Mouse (Mus musculus): ENCODE results near the gene 2010111I01Rik. TPM values are rescaled to one million over a fixed set of nuclear protein-coding genes. Genes with fewer than 3 reads are reported as not detected.

Gene 2010111I01Rik
- polyA plus RNA-seq, 1 experiment from 2014 or later: 31.8 TPM

- no peak overlapping the region for H3K9ac ChIP-seq (ENCODE audit: low read length)
- no peak overlapping the region for H3K4me2 ChIP-seq
- DNase-seq (ENCODE audit: low spot score, missing footprints): no peak
- no peaks in the 10 kb centered on the region for H3K9me3 ChIP-seq (ENCODE audit: control insufficient read depth, low read length)
- WGBS: 81% methylated on average over 2 of the region's 2 CpGs
- H3K4me3 ChIP-seq (ENCODE audit: low read depth, low read length): no peak overlapping the region
- H3K27ac ChIP-seq (ENCODE audit: low read depth, low read length): no peak overlapping the region
- H3K27me3 ChIP-seq (ENCODE audit: control insufficient read depth, insufficient read depth, low read length): no peaks in the 10 kb centered on the region
- no peak for ATAC-seq (ENCODE audit: low FRiP score)
- no peaks in the 10 kb centered on the region for H3K4me1 ChIP-seq (ENCODE audit: control insufficient read depth, insufficient read depth, low read length)
- no peaks in the 10 kb centered on the region for H3K36me3 ChIP-seq (ENCODE audit: control insufficient read depth, insufficient read depth, low read length)
These were observed 81.0 kb downstream of the 2010111I01Rik start for GRCm38 (mm10) chr13:63045504-63046205.

- Histone ChIP-seq H3K36me3 (ENCODE audit: control insufficient read depth, insufficient read depth, low read length) (no peaks in the 10 kb centered on the region), H3K9me3 (ENCODE audit: control insufficient read depth, low read length) (no peaks in the 10 kb centered on the region), H3K4me2 (no peak overlapping the region), H3K27me3 (ENCODE audit: control insufficient read depth, insufficient read depth, low read length) (no peaks in the 10 kb centered on the region), H3K9ac (ENCODE audit: low read length) (no peak overlapping the region), H3K4me3 (ENCODE audit: low read depth, low read length) (no peak overlapping the region), H3K27ac (ENCODE audit: low read depth, low read length) (no peak overlapping the region), H3K4me1 (ENCODE audit: control insufficient read depth, insufficient read depth, low read length) (no peaks in the 10 kb centered on the region)
- peak; percentile 83 for ATAC-seq (ENCODE audit: low FRiP score)
- peak; percentile 94 for DNase-seq (ENCODE audit: low spot score, missing footprints)
- 46% methylated on average over 7 of the region's 7 CpGs for WGBS
These were observed 81.7 kb downstream of the 2010111I01Rik start for GRCm38 (mm10) chr13:63046206-63047020.

GRCm38 (mm10) chr13:63063706-63064105, 99.0 kb downstream of the 2010111I01Rik start:
- Histone ChIP-seq H3K27ac (ENCODE audit: low read depth, low read length) (no peak overlapping the region), H3K4me3 (ENCODE audit: low read depth, low read length) (no peak overlapping the region), H3K36me3 (ENCODE audit: control insufficient read depth, insufficient read depth, low read length) (no peaks in the 10 kb centered on the region), H3K27me3 (ENCODE audit: control insufficient read depth, insufficient read depth, low read length) (no peaks in the 10 kb centered on the region), H3K4me2 (no peak overlapping the region), H3K9me3 (ENCODE audit: control insufficient read depth, low read length) (no peaks in the 10 kb centered on the region), H3K4me1 (ENCODE audit: control insufficient read depth, insufficient read depth, low read length) (no peaks in the 10 kb centered on the region), H3K9ac (ENCODE audit: low read length) (no peak overlapping the region)
- WGBS: 79% methylated on average over 1 of the region's 1 CpGs
- no peak for DNase-seq (ENCODE audit: low spot score, missing footprints)
- ATAC-seq (ENCODE audit: low FRiP score): no peak

GRCm38 (mm10) chr13:63066607-63067006, 101.9 kb downstream of the 2010111I01Rik start:
- no peak for ATAC-seq (ENCODE audit: low FRiP score)
- WGBS: 90% methylated on average over 1 of the region's 1 CpGs
- no peak overlapping the region for H3K4me2 ChIP-seq

GRCm38 (mm10) chr13:63068371-63069136, 103.9 kb downstream of the 2010111I01Rik start:
- 87% methylated on average over 4 of the region's 4 CpGs for WGBS
- ATAC-seq (ENCODE audit: low FRiP score): no peak
- no peak overlapping the region for H3K27ac ChIP-seq (ENCODE audit: low read depth, low read length)

More at GRCm38 (mm10) chr13:63066607-63067006, 101.9 kb downstream of the 2010111I01Rik start:
- no peak overlapping the region for H3K4me3 ChIP-seq (ENCODE audit: low read depth, low read length)
- no peak for DNase-seq (ENCODE audit: low spot score, missing footprints)
- no peak overlapping the region for H3K27ac ChIP-seq (ENCODE audit: low read depth, low read length)
- no peaks in the 10 kb centered on the region for H3K4me1 ChIP-seq (ENCODE audit: control insufficient read depth, insufficient read depth, low read length)
- no peaks in the 10 kb centered on the region for H3K27me3 ChIP-seq (ENCODE audit: control insufficient read depth, insufficient read depth, low read length)
- no peak overlapping the region for H3K9ac ChIP-seq (ENCODE audit: low read length)
- H3K36me3 ChIP-seq (ENCODE audit: control insufficient read depth, insufficient read depth, low read length): no peaks in the 10 kb centered on the region
- H3K9me3 ChIP-seq (ENCODE audit: control insufficient read depth, low read length): no peaks in the 10 kb centered on the region

GRCm38 (mm10) chr13:63071874-63072273, 107.2 kb downstream of the 2010111I01Rik start:
- whole genome bisulfite sequencing: 79% methylated on average over 8 of the region's 8 CpGs
- DNase-seq (ENCODE audit: low spot score, missing footprints) (no peak), ATAC-seq (ENCODE audit: low FRiP score) (no peak)
- no peak overlapping the region for H3K4me3 ChIP-seq (ENCODE audit: low read depth, low read length)
- H3K27ac ChIP-seq (ENCODE audit: low read depth, low read length): no peak overlapping the region
- H3K4me2 ChIP-seq: no peak overlapping the region
- no peaks in the 10 kb centered on the region for H3K36me3 ChIP-seq (ENCODE audit: control insufficient read depth, insufficient read depth, low read length)
- H3K4me1 ChIP-seq (ENCODE audit: control insufficient read depth, insufficient read depth, low read length): no peaks in the 10 kb centered on the region
- no peak overlapping the region for H3K9ac ChIP-seq (ENCODE audit: low read length)
- no peaks in the 10 kb centered on the region for H3K27me3 ChIP-seq (ENCODE audit: control insufficient read depth, insufficient read depth, low read length)
- no peaks in the 10 kb centered on the region for H3K9me3 ChIP-seq (ENCODE audit: control insufficient read depth, low read length)

More at GRCm38 (mm10) chr13:63068371-63069136, 103.9 kb downstream of the 2010111I01Rik start:
- Histone ChIP-seq H3K4me3 (ENCODE audit: low read depth, low read length) (no peak overlapping the region), H3K36me3 (ENCODE audit: control insufficient read depth, insufficient read depth, low read length) (no peaks in the 10 kb centered on the region), H3K27me3 (ENCODE audit: control insufficient read depth, insufficient read depth, low read length) (no peaks in the 10 kb centered on the region), H3K9me3 (ENCODE audit: control insufficient read depth, low read length) (no peaks in the 10 kb centered on the region), H3K4me1 (ENCODE audit: control insufficient read depth, insufficient read depth, low read length) (no peaks in the 10 kb centered on the region), H3K4me2 (no peak overlapping the region), H3K9ac (ENCODE audit: low read length) (no peak overlapping the region)
- peak; percentile 65 for DNase-seq (ENCODE audit: low spot score, missing footprints)

- H3K36me3 ChIP-seq (ENCODE audit: control insufficient read depth, insufficient read depth, low read length): no peaks in the 10 kb centered on the region
- no peaks in the 10 kb centered on the region for H3K27me3 ChIP-seq (ENCODE audit: control insufficient read depth, insufficient read depth, low read length)
- no peaks in the 10 kb centered on the region for H3K9me3 ChIP-seq (ENCODE audit: control insufficient read depth, low read length)
- no peak overlapping the region for H3K4me2 ChIP-seq
- H3K4me1 ChIP-seq (ENCODE audit: control insufficient read depth, insufficient read depth, low read length): no peaks in the 10 kb centered on the region
- H3K9ac ChIP-seq (ENCODE audit: low read length): no peak overlapping the region
- DNase-seq (ENCODE audit: low spot score, missing footprints) (peak; percentile 21), ATAC-seq (ENCODE audit: low FRiP score) (no peak)
- no peak overlapping the region for H3K27ac ChIP-seq (ENCODE audit: low read depth, low read length)
- no peak overlapping the region for H3K4me3 ChIP-seq (ENCODE audit: low read depth, low read length)
- WGBS: 49% methylated on average over 3 of the region's 3 CpGs
These were observed 107.7 kb downstream of the 2010111I01Rik start for GRCm38 (mm10) chr13:63072376-63072775.

- Histone ChIP-seq H3K9me3 (ENCODE audit: control insufficient read depth, low read length) (no peaks in the 10 kb centered on the region), H3K4me2 (no peak overlapping the region), H3K4me3 (ENCODE audit: low read depth, low read length) (no peak overlapping the region), H3K9ac (ENCODE audit: low read length) (no peak overlapping the region), H3K27me3 (ENCODE audit: control insufficient read depth, insufficient read depth, low read length) (no peaks in the 10 kb centered on the region), H3K36me3 (ENCODE audit: control insufficient read depth, insufficient read depth, low read length) (no peaks in the 10 kb centered on the region), H3K4me1 (ENCODE audit: control insufficient read depth, insufficient read depth, low read length) (no peaks in the 10 kb centered on the region), H3K27ac (ENCODE audit: low read depth, low read length) (no peak overlapping the region)
- 81% methylated on average over 9 of the region's 9 CpGs for WGBS
- DNase-seq (ENCODE audit: low spot score, missing footprints) (peak; percentile 37), ATAC-seq (ENCODE audit: low FRiP score) (no peak)
These were observed 109.4 kb downstream of the 2010111I01Rik start for GRCm38 (mm10) chr13:63073911-63074675.
